Mouse (Mus musculus) midbrain, postnatal 0 days (tissue): ENCODE measurements at regions not wholly inside any gene's neighbourhood (a gene's known extent, or its start where the extent isn't known, plus 50 kb on each side); places are given as distances from the start of the nearest gene placed in this dataset.

ENCODE experiments used
- ATAC-seq: fragments of 200-750 bp; cut with Nextera tagmentation; 2 replicates; pipeline ENCODE4 v1.8.0; 2017; ENCODE audit warnings: moderate number of reproducible peaks, mild to moderate bottlenecking, moderate TSS enrichment, moderate library complexity; ENCODE audit not compliant: low FRiP score
- DNase-seq: peaks from one replicate; pipeline ENCODE4 v3.0.0-alpha.2; 2015; ENCODE audit warnings: low spot score
- H3K27ac ChIP-seq: fragments of 300-500 bp; sonication (generic); 2 replicates; pipeline ENCODE4 v1.5.1; 2014; ENCODE audit warnings: low read depth, mild to moderate bottlenecking, low read length, mixed read lengths
- H3K27me3 ChIP-seq: fragments of 300-500 bp; sonication (generic); 2 replicates; pipeline ENCODE4 v1.6.1; 2014; ENCODE audit warnings: low read length, control low read depth, mixed read lengths; ENCODE audit not compliant: insufficient read depth
- H3K36me3 ChIP-seq: fragments of 300-500 bp; sonication (generic); 2 replicates; pipeline ENCODE4 v1.6.1; 2014; ENCODE audit warnings: low read length, control low read depth, mixed read lengths; ENCODE audit not compliant: insufficient read depth
- H3K4me1 ChIP-seq: fragments of 300-500 bp; sonication (generic); 2 replicates; pipeline ENCODE4 v1.6.1; 2014; ENCODE audit warnings: mild to moderate bottlenecking, control low read depth, antibody characterized with exemption, low read length, mixed read lengths; ENCODE audit not compliant: insufficient read depth
- H3K4me2 ChIP-seq: fragments of 300-500 bp; sonication (generic); 2 replicates; pipeline ENCODE4 v1.6.1; 2014; ENCODE audit warnings: low read depth, mild to moderate bottlenecking, low read length, mixed read lengths; ENCODE audit not compliant: poor library complexity, severe bottlenecking
- H3K4me3 ChIP-seq: fragments of 300-500 bp; sonication (generic); 2 replicates; pipeline ENCODE4 v1.5.1; 2014; ENCODE audit warnings: low read depth, mild to moderate bottlenecking, low read length, moderate library complexity
- H3K9ac ChIP-seq: fragments of 300-500 bp; sonication (generic); replicated peaks from 2 replicates; pipeline ENCODE4 v1.6.1; 2014; ENCODE audit warnings: mild to moderate bottlenecking, low read length, moderate library complexity, mixed read lengths; ENCODE audit not compliant: poor library complexity, severe bottlenecking
- H3K9me3 ChIP-seq: fragments of 300-500 bp; sonication (generic); 2 replicates; pipeline ENCODE4 v1.6.1; 2016; ENCODE audit warnings: low read length, control low read depth
- CTCF ChIP-seq: IDR thresholded peaks from 2 replicates; pipeline ENCODE4 v1.5.1; 2016; ENCODE audit warnings: antibody characterized with exemption, mild to moderate bottlenecking
- WGBS: fragments of 180-500 bp; shearing (Covaris S2); extraction: QIAGEN DNeasy Blood & Tissue Kit; methylation state at CpG from one replicate; pipeline ENCODE4 v1.1.7; 2014; 5-methylcytosine and 5-hydroxymethylcytosine counted together

DNA sequence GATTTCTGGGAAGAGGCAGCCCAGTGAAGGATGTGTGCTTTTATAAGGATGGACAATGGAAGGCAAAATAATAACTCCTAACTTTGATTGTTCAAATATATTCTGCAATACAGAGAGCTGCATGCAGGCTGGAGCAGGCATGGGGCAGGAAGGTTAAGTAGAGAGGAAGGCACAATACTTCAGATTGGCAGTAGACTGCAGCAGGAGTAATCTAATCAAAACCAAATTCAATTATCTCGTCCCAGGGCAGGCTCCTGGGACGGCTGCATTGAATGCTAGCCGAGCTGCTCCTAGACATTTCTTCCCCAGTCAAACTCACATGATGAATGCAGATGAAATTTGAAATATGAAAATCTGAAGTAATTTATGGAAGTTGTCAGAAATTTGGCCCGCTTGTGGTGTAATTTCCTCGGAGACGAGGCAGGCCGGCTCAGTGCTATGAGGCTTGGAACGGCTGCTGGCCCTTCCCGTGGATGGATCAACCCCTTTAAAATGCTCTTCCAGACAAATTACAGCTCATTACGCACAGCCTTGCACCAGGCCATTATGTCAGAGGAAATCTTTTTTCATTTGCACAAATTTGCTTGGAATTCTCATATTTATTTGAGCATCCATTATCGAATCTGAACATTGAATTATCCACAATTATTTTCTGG, 55.2 kb upstream of the Tmem33 start:
- no peak overlapping the region for H3K4me2 ChIP-seq
- 59% methylated on average over 11 of the region's 11 CpGs for WGBS
- no peak overlapping the region for H3K27ac ChIP-seq

More for the DNA sequence above, 55.2 kb upstream of the Tmem33 start:
- Histone ChIP-seq H3K36me3 (no peaks in the 10 kb centered on the region), H3K9me3 (no peaks in the 10 kb centered on the region), H3K9ac (no peak overlapping the region), H3K4me3 (no peak overlapping the region), H3K4me1 (no peaks in the 10 kb centered on the region), H3K27me3 (no peaks in the 10 kb centered on the region)
- no peak for TF ChIP-seq CTCF
- no peak for DNase-seq
- no peak for ATAC-seq
